Mouse (Mus musculus): Measurements from ENCODE around the gene Bub1b. TPM values are rescaled to one million over a fixed set of nuclear protein-coding genes. Genes with fewer than 3 reads are reported as not detected.

Bub1b gene
- polyA plus RNA-seq, 1 experiment from 2014 or later = 7.0 TPM

DNA sequence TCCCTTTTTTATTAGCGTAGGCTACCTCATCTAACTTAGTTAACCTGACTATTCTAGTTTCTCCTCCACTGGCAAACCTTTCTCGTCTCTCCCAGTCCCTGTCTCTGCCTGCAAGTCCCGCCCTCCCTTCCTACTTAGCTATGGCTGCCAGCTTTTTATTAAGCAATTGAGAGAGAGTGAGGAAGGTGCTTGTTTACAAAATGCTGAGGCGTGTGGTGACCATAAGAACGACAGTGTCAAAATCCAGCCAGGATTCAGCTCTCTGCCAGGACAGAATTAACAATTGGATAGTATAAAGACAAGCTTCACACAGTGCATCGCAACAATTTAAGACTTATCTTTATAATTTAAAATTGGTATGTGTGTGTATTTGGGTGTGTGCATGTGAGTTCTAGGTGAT, 6.1 kb downstream of the Bub1b start:
- WGBS = 92% methylated on average over 6 of the region's 6 CpGs
- Histone ChIP-seq H3K4me1 (ENCODE audit: control insufficient read depth, insufficient read depth, low read length) (no peaks in the 10 kb centered on the region), H3K9ac (ENCODE audit: low read depth, low read length) (no peak overlapping the region), H3K4me3 (ENCODE audit: low read depth, low read length) (no peak overlapping the region), H3K9me3 (replicated peaks; ENCODE audit: control insufficient read depth, low read length, poor library complexity, severe bottlenecking) (no peaks in the 10 kb centered on the region), H3K4me2 (ENCODE audit: low read length) (no peak overlapping the region), H3K27me3 (ENCODE audit: control insufficient read depth, insufficient read depth, low read depth, low read length) (no peaks in the 10 kb centered on the region), H3K27ac (ENCODE audit: low read length) (no peak overlapping the region), H3K36me3 (ENCODE audit: control insufficient read depth, insufficient read depth, low read length) (no peaks in the 10 kb centered on the region)
- ATAC-seq = no peak

DNA sequence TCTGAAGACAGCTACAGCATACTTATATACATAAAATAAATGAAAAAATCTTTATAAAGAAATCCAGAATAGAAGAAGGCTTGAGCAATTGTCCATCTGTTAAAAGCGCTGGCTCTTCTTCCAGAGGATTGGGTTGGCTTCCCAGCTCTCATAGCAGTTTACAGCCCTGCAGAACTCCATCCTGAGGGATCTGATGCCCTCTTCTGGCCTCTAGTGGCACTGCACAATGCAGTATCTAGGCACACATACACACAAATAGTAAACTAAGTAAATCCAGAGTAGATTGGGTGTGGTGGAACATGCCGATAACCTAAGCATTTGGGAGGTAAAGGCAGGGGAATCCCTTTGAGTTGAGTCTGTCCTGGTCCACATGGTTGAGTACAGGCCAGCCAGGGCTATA, 8.0 kb downstream of the Bub1b start:
- H3K27me3 ChIP-seq (ENCODE audit: control insufficient read depth, insufficient read depth, low read depth, low read length) = no peaks in the 10 kb centered on the region
- no peaks in the 10 kb centered on the region for H3K9me3 ChIP-seq (replicated peaks; ENCODE audit: control insufficient read depth, low read length, poor library complexity, severe bottlenecking)
- H3K9ac ChIP-seq (ENCODE audit: low read depth, low read length) = no peak overlapping the region
- H3K4me2 ChIP-seq (ENCODE audit: low read length) = no peak overlapping the region
- H3K4me1 ChIP-seq (ENCODE audit: control insufficient read depth, insufficient read depth, low read length) = no peaks in the 10 kb centered on the region
- no peak overlapping the region for H3K27ac ChIP-seq (ENCODE audit: low read length)
- ATAC-seq = no peak
- H3K36me3 ChIP-seq (ENCODE audit: control insufficient read depth, insufficient read depth, low read length) = no peaks in the 10 kb centered on the region
- no peak overlapping the region for H3K4me3 ChIP-seq (ENCODE audit: low read depth, low read length)
- 84% methylated on average over 2 of the region's 2 CpGs for WGBS

DNA sequence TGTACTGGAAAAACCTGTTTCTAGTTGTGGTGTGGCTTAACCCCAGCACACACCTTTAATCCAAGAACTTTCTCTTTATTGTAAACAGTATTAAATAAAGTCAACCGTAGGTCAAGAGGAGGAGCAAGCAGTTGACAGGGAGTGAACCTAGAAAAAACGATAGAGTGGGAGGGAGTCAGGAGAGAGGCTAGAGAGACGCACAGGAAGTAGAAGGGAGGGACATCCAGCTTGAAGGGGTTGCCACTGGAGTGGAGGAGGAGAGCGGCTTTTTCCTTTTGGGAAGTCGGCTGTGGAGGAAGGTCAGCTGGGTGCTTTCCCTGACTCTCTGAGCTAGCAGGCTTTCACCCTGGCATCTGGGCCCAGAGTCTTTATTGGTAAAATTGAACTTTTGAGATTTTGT, 9.0 kb downstream of the Bub1b start:
- H3K27ac ChIP-seq (ENCODE audit: low read length) = no peak overlapping the region
- H3K4me1 ChIP-seq (ENCODE audit: control insufficient read depth, insufficient read depth, low read length) = no peaks in the 10 kb centered on the region
- no peaks in the 10 kb centered on the region for H3K9me3 ChIP-seq (replicated peaks; ENCODE audit: control insufficient read depth, low read length, poor library complexity, severe bottlenecking)
- no peak overlapping the region for H3K4me3 ChIP-seq (ENCODE audit: low read depth, low read length)
- 84% methylated on average over 5 of the region's 5 CpGs for WGBS
- no peak for ATAC-seq
- H3K4me2 ChIP-seq (ENCODE audit: low read length) = no peak overlapping the region
- no peaks in the 10 kb centered on the region for H3K27me3 ChIP-seq (ENCODE audit: control insufficient read depth, insufficient read depth, low read depth, low read length)
- H3K36me3 ChIP-seq (ENCODE audit: control insufficient read depth, insufficient read depth, low read length) = no peaks in the 10 kb centered on the region
- no peak overlapping the region for H3K9ac ChIP-seq (ENCODE audit: low read depth, low read length)

GRCm38 (mm10) chr2:118618013-118618412, 20.0 kb downstream of the Bub1b start:
- Histone ChIP-seq H3K4me1 (ENCODE audit: control insufficient read depth, insufficient read depth, low read length) (no peaks in the 10 kb centered on the region), H3K9ac (ENCODE audit: low read depth, low read length) (no peak overlapping the region), H3K4me2 (ENCODE audit: low read length) (no peak overlapping the region), H3K27me3 (ENCODE audit: control insufficient read depth, insufficient read depth, low read depth, low read length) (no peaks in the 10 kb centered on the region), H3K27ac (ENCODE audit: low read length) (no peak overlapping the region), H3K4me3 (ENCODE audit: low read depth, low read length) (no peak overlapping the region), H3K9me3 (replicated peaks; ENCODE audit: control insufficient read depth, low read length, poor library complexity, severe bottlenecking) (no peaks in the 10 kb centered on the region), H3K36me3 (ENCODE audit: control insufficient read depth, insufficient read depth, low read length) (0 out of 2 replicates have a peak, but pooled peaks cover 2% of the 10 kb centered on the region)
- ATAC-seq = no peak
- 93% methylated on average over 5 of the region's 5 CpGs for WGBS

DNA sequence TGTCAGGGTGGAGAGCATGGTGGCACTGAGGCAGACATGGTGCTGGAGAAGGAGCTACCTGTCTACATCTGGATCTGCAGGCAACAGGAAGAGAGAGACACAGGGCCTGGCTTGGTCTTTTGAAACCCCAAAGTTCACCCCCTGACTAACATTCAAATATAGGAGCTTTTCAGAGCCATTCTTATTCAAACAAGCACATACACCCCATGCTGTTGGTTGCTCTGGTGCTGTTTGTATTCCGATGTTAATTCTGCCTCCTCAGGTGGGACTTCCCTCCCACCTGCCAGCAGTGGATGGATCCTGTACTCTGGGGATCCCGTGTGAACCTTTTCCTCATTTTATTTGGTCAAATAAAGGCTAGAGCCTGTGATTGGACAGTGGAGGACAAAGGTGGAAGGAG, 22.1 kb downstream of the Bub1b start:
- Histone ChIP-seq H3K27me3 (ENCODE audit: control insufficient read depth, insufficient read depth, low read depth, low read length) (no peaks in the 10 kb centered on the region), H3K27ac (ENCODE audit: low read length) (no peak overlapping the region), H3K4me3 (ENCODE audit: low read depth, low read length) (no peak overlapping the region), H3K36me3 (ENCODE audit: control insufficient read depth, insufficient read depth, low read length) (no peaks in the 10 kb centered on the region), H3K9me3 (replicated peaks; ENCODE audit: control insufficient read depth, low read length, poor library complexity, severe bottlenecking) (no peaks in the 10 kb centered on the region), H3K9ac (ENCODE audit: low read depth, low read length) (no peak overlapping the region), H3K4me1 (ENCODE audit: control insufficient read depth, insufficient read depth, low read length) (no peaks in the 10 kb centered on the region), H3K4me2 (ENCODE audit: low read length) (no peak overlapping the region)
- no peak for ATAC-seq
- WGBS = 82% methylated on average over 2 of the region's 2 CpGs

GRCm38 (mm10) chr2:118620608-118621007, 22.6 kb downstream of the Bub1b start:
- WGBS = 87% methylated on average over 8 of the region's 8 CpGs
- Histone ChIP-seq H3K9me3 (replicated peaks; ENCODE audit: control insufficient read depth, low read length, poor library complexity, severe bottlenecking) (no peaks in the 10 kb centered on the region), H3K36me3 (ENCODE audit: control insufficient read depth, insufficient read depth, low read length) (no peaks in the 10 kb centered on the region), H3K4me2 (ENCODE audit: low read length) (no peak overlapping the region), H3K4me3 (ENCODE audit: low read depth, low read length) (no peak overlapping the region), H3K9ac (ENCODE audit: low read depth, low read length) (no peak overlapping the region), H3K4me1 (ENCODE audit: control insufficient read depth, insufficient read depth, low read length) (no peaks in the 10 kb centered on the region), H3K27ac (ENCODE audit: low read length) (no peak overlapping the region), H3K27me3 (ENCODE audit: control insufficient read depth, insufficient read depth, low read depth, low read length) (no peaks in the 10 kb centered on the region)
- ATAC-seq = no peak

DNA sequence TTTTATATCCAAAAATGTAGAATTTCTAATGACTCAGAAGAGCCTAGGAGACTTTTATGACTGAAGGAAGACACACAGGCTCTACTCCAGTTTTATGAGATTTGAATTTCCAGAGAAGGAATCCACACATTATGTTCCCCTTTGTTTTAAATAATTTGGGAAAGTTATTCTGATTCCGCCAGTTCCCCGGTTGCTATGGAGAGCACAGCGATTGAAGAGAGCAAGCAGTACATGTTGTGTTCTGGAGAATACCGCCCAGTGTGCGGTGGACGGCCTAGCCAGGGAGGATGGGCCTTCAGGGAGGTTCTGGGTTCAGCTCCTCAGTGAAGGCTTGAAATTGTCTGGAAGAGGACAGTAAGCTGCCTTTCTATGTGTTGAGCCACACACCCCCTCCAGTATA, 31.3 kb downstream of the Bub1b start:
- no peaks in the 10 kb centered on the region; the same call in 1 of the 2 replicates for H3K36me3 ChIP-seq (ENCODE audit: control insufficient read depth, insufficient read depth, low read length)
- H3K27me3 ChIP-seq (ENCODE audit: control insufficient read depth, insufficient read depth, low read depth, low read length) = no peaks in the 10 kb centered on the region
- no peak for ATAC-seq
- no peak overlapping the region for H3K9ac ChIP-seq (ENCODE audit: low read depth, low read length)
- H3K4me2 ChIP-seq (ENCODE audit: low read length) = no peak overlapping the region
- 95% methylated on average over 6 of the region's 6 CpGs for WGBS
- H3K9me3 ChIP-seq (replicated peaks; ENCODE audit: control insufficient read depth, low read length, poor library complexity, severe bottlenecking) = no peaks in the 10 kb centered on the region
- H3K4me1 ChIP-seq (ENCODE audit: control insufficient read depth, insufficient read depth, low read length) = no peaks in the 10 kb centered on the region
- no peak overlapping the region for H3K27ac ChIP-seq (ENCODE audit: low read length)
- no peak overlapping the region for H3K4me3 ChIP-seq (ENCODE audit: low read depth, low read length)

GRCm38 (mm10) chr2:118633441-118633840, 35.4 kb downstream of the Bub1b start:
- Histone ChIP-seq H3K27ac (ENCODE audit: low read length) (no peak overlapping the region), H3K36me3 (ENCODE audit: control insufficient read depth, insufficient read depth, low read length) (no peaks in the 10 kb centered on the region; the same call in 1 of the 2 replicates), H3K4me1 (ENCODE audit: control insufficient read depth, insufficient read depth, low read length) (no peaks in the 10 kb centered on the region; the same call in 1 of the 2 replicates), H3K4me2 (ENCODE audit: low read length) (no peak overlapping the region), H3K4me3 (ENCODE audit: low read depth, low read length) (no peak overlapping the region), H3K27me3 (ENCODE audit: control insufficient read depth, insufficient read depth, low read depth, low read length) (no peaks in the 10 kb centered on the region), H3K9ac (ENCODE audit: low read depth, low read length) (no peak overlapping the region), H3K9me3 (replicated peaks; ENCODE audit: control insufficient read depth, low read length, poor library complexity, severe bottlenecking) (no peaks in the 10 kb centered on the region)
- 34% methylated on average over 5 of the region's 5 CpGs for WGBS
- ATAC-seq = no peak

DNA sequence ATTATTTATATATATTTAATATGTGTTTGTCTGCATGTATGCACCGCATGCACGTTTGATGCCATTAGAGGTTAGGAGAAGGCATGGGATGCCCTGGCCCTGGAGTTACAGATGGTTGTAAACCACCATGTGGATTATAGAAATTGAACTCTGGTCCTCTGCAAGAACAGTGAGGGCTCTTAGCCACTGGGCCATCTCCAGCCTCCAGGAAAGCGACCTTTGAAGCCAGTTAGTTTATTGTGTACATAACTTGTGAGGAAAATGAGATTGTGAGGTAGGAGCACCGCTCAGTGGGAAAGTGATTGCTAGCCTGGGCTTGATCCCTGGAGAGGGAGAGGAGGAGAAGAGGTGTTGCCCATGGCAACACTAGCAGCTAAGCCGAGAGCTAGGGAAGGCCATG, 39.2 kb downstream of the Bub1b start:
- no peak overlapping the region for H3K4me3 ChIP-seq (ENCODE audit: low read depth, low read length)
- H3K9me3 ChIP-seq (replicated peaks; ENCODE audit: control insufficient read depth, low read length, poor library complexity, severe bottlenecking) = no peaks in the 10 kb centered on the region
- no peak overlapping the region for H3K27ac ChIP-seq (ENCODE audit: low read length)
- no peak overlapping the region for H3K4me2 ChIP-seq (ENCODE audit: low read length)
- no peaks in the 10 kb centered on the region; the same call in 1 of the 2 replicates for H3K4me1 ChIP-seq (ENCODE audit: control insufficient read depth, insufficient read depth, low read length)
- H3K27me3 ChIP-seq (ENCODE audit: control insufficient read depth, insufficient read depth, low read depth, low read length) = no peaks in the 10 kb centered on the region
- WGBS = 70% methylated on average over 5 of the region's 5 CpGs
- no peak overlapping the region for H3K9ac ChIP-seq (ENCODE audit: low read depth, low read length)
- ATAC-seq = no peak
- no peaks in the 10 kb centered on the region; the same call in 1 of the 2 replicates for H3K36me3 ChIP-seq (ENCODE audit: control insufficient read depth, insufficient read depth, low read length)

Data from midbrain, embryonic 16.5 days (tissue).